Mouse (Mus musculus): Measurements from ENCODE around the gene Rad23a. TPM values are rescaled to one million over a fixed set of nuclear protein-coding genes. Genes with fewer than 3 reads are reported as not detected.

Gene Rad23a
- total RNA-seq, 2 experiments from 2014 or later, result 171 to 176 TPM

DNA sequence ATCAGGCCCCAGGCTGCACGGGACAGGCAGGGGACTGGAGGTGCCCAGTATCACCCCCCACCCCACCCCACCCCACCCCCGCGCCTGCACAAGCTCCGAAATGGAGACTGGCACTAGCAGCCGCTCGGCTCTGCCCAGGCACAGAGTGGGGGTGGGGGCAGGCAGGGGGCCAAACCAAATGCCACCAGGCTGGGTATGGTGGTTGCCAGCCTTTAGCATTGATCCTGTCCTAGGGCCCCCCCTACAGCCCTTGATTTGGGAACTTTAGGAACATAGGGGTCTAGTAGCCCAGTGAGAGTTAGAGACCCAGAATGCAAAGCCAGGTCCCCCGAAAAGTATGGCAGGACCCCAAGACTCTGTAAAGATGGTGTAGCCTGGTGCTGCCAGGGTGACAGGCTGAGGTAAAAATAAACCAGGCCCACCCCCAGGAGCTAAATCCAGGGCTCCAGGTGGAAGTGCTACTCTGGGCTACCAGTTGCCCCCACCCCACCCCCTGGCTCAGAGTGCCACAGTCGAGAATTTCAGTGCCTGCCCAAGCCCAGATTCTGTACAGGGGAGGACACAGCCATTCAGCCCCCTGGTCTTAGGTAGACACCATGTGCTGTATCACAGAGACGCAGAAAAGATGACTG lies 50.5 kb downstream of the Rad23a start:
- DNase-seq (ENCODE audit: low spot score), result peak; percentile 79

DNA sequence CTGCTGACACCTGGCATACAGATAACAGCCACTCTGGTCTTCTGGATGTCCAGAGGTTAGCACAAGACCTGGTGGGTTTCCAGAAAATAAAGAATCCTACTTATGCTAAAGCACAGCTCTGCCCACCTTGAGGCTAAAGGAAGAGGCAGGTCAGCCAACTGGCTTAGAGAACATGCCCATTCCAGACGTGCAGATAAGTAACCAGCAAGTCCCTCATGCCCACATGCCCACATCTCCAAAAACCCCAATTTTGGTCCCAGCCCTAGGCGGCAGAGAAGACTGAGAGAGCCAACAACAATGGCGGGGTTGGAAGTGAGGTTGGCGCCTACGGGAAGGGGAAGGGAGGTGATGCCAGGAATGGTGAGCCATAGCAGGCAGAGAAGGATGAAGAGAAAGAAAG lies 51.1 kb downstream of the Rad23a start:
- no peak for DNase-seq (ENCODE audit: low spot score)

DNA sequence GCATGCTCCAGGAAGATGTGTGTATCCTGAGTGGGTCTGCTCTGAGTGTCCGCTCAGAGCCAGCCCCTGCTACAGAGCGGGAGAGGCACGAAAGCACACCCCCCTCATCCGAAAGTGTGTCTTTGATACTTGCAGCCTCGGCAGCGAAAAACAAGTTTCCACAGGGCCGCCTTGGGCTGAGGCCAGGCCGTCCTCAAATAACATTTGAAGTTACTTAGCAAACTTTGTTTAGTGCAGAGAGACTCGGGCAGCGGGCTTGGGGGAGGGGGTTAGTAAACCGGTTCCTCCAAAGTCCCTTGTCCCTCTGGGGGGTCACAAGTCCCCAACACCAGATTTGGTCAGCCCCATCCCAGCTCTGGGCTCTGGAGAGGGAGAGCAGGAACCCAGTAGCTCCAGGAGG lies 51.6 kb downstream of the Rad23a start:
- peak; percentile 83 for DNase-seq (ENCODE audit: low spot score)

DNA sequence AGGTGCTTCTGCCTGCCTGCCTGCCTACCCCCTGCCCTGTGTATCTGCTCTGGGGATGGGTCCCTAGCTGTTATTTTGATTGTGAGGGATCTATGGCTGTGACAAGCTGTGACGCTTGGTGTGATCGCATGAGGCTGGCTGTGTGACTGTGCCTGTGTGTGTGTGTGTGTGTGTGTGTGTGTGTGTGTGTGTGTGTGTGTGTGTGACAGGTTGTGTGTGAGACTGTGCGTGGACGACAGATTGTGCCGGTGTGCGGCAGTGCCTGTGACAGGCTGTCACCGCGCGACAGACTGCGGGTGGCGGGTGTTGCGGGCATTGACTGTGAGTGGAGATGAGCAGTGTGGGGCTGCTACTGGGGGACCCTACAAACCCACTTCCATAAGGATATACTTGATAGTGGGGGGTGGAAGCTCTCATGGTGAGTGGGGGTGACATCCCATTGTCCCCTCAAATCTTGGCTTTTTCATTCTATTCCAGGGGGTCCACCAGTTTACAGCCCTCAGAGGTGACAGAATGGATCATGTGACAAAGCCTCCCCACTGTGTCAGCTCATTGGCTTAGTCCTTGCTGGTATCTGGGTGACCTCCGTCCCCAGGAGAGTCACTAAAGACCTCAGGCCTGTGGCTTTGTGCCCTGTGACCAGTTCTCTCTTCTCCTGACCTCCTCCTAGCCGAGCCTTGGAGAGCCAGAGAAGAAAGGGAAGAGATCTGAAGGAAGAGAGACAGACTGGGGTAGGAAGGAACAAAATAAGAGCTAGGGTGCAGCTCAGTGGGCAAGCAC lies 52.8 kb downstream of the Rad23a start:
- no peak for DNase-seq (ENCODE audit: low spot score)

DNA sequence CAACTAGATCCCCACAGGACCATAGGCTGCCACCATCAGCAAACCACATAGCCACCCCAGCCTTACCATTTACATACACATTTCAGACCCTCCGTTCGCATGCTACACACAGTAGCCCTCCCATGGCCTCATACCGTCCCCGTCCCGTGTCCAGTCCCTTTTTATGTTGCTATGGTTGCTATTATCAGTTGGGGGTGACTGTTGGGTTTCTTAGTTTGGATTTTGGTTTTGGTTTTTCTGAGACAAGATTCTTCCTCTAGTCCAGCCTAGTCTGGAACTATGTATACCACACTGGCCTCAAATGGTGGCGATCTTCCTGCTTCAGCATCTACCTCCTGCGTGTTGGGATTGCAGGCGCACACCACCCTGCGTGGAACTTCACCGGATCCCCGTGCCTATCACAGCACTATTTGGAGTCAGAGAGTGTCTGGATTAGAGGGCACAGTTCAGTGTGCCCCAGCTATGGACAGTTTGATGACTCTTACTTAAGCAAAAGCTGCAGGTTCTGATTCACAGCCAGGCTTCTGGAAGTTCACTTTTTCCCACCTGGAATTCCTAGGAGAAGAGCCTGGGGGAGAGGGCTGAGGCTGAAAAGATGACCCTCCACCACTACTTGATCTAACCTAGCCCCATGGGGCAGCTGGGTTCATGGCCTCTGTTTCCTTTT lies 53.5 kb downstream of the Rad23a start:
- no peak for DNase-seq (ENCODE audit: low spot score)

DNA sequence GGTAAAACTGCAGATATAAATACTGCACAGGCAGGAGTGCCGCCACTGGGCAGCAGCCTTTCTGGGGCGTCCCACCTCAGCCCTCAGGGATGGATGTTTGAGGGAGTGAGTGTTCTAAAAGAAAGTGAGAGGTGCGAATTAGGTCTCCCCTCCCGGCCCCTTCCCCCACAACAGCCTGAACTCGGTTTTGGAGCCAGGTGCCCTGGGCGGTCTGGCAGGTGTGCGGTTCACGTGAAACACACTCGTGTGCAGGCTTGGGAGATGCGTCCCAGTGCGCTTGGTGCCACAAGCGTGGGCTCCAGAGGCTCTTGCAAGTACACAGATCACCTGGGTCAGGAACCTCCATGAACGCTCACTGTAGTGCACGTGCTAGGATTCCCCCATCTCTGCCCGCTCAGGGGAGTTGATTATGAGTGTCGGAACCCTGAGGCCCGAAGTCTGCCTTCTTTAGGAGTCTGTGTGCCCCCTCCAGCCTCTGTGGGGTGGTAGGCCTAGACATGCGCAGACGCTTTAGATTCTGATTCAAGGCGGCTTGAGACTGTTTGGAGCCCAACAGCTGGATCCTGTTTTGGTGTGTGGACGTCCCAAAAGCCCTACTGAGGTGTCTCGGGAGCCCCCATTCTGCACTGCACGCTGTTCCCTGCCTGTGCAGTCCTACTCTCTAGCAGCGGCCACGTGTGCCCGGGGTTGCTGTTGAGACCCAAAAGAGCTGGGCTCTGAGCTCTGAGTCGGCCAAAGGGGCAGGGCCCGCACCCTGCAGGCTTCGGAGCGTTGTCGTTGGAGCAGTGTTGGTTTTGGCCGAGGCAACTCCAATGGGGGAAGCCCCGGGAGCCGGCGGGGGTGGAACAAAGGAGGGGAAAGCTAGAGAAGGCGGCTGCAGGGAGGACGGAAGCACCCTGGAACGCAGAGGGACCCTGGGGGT lies 54.4 kb downstream of the Rad23a start:
- no peak for DNase-seq (ENCODE audit: low spot score)

DNA sequence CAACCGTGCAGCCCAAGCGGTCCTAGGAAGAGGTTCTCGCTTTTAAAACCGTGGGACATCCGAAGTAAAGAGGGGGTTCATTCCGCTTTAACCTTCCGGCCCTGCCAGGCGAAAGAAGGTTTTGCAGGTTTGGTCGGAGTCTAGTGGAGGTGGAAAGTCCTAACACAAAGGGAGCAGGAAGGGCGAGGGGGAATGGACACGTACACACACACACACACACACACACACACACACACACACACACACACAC lies 55.0 kb downstream of the Rad23a start:
- DNase-seq (ENCODE audit: low spot score), result no peak

DNA sequence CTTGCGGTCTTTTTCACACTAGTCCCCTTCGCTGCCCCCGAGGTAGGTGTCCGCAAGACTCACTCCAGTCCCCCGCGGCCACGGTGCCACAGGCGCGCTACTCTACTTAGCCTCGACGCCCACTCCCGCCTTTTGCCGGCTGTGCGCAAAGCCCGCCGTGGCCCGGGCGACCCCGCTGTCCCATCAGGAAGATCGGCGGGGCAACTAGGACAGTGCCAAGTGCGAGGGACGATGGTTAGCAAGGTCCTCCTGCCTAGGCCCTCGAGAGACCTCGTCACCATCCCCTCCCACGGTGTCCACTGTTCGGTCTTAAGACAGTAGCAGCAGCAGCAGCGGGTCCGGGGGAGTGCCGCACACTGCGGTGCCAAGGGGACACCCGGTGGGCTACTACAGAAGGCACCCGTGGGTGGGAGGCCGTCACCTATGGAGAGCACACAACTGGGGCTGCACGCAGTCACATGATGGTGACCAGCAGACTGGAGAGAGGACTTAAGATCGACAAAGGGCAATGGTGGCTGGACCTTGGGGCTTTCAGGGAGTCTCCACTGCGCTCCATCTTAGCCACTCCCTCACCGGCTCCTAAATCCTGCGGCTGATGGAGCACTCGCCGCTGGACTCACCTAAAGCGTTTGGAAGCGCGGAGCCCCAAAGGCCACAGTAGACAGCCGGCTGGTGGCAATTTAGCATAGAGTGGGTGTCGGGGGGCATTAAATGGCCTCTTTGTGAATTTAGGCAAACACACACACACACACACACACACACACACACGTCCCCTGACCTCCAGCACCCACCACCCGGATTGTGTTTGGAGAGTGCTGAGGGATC lies 55.6 kb downstream of the Rad23a start:
- no peak for DNase-seq (ENCODE audit: low spot score)

Small RNA genes lying within 50 kb of the gene (microRNA-seq; reads per million reads assigned to microRNA genes)
- 1.0 reads per million for gene Mir7069

Other genes starting within 250 kb of the Rad23a start
- gene Ier2, start 177.8 kb downstream of the Rad23a start, total RNA-seq (2021), result 1 to 10 TPM; 4.7 to 8.3 TPM
- 10 to 100 TPM; 47.0 to 51.4 TPM for gene Trmt1, start 154.4 kb downstream of the Rad23a start, total RNA-seq (2021)
- 10 to 100 TPM; 19.3 to 22.8 TPM for gene Nacc1, start 152.8 kb downstream of the Rad23a start, total RNA-seq (2021)
- gene Lyl1, start 139.2 kb downstream of the Rad23a start, total RNA-seq (2021), result 1 to 10 TPM in 1 of 2 experiments, under 1 TPM in 1; 0.73 to 1.6 TPM
- under 1 TPM; 0.34 to 0.45 TPM for gene G430095P16Rik, start 117.7 kb downstream of the Rad23a start, total RNA-seq (2021)
- gene Nfix, start 40.3 kb downstream of the Rad23a start, total RNA-seq (2021), result 100 to 1,000 TPM; 481 to 528 TPM
- gene Dand5, start 17.8 kb downstream of the Rad23a start, total RNA-seq (2021), result 10 to 100 TPM; 12.8 to 12.9 TPM
- 10 to 100 TPM; 22.9 to 24.2 TPM for gene Gadd45gip1, start 9.1 kb downstream of the Rad23a start, total RNA-seq (2021)
- 100 to 1,000 TPM; 145 to 160 TPM for gene Calr, start 6.3 kb upstream of the Rad23a start, total RNA-seq (2021)
- gene Farsa, start 16.3 kb upstream of the Rad23a start, total RNA-seq (2021), result 10 to 100 TPM; 22.8 to 25.2 TPM
- 1 to 10 TPM; 1.3 to 1.4 TPM for gene Syce2, start 31.4 kb upstream of the Rad23a start, total RNA-seq (2021)
- gene Gcdh, start 53.3 kb upstream of the Rad23a start, total RNA-seq (2021), result 10 to 100 TPM; 33.7 to 38.2 TPM
- gene Klf1, start 61.3 kb upstream of the Rad23a start, total RNA-seq (2021), result not detected
- gene Dnase2a, start 67.9 kb upstream of the Rad23a start, total RNA-seq (2021), result 1 to 10 TPM; 6.1 to 6.8 TPM
- gene Mast1, start 96.7 kb upstream of the Rad23a start, total RNA-seq (2021), result under 1 TPM in 1 of 2 experiments, not detected in 1; 0.07 TPM
- gene Rtbdn, start 106.3 kb upstream of the Rad23a start, total RNA-seq (2021), result not detected
- gene Gm49661, start 128.8 kb upstream of the Rad23a start, total RNA-seq (2021), result not detected
- gene Prdx2, start 128.9 kb upstream of the Rad23a start, total RNA-seq (2021), result 100 to 1,000 TPM; 193 to 200 TPM
- gene Rnaseh2a, start 129.1 kb upstream of the Rad23a start, total RNA-seq (2021), result 10 to 100 TPM; 21.1 to 21.7 TPM
- gene Junb, start 138.1 kb upstream of the Rad23a start, total RNA-seq (2021), result 10 to 100 TPM in 1 of 2 experiments, 1 to 10 TPM in 1; 9.4 to 12.5 TPM
- 1 to 10 TPM; 2.1 to 2.7 TPM for gene Hook2, start 149.9 kb upstream of the Rad23a start, total RNA-seq (2021)
- not detected for gene Best2, start 173.9 kb upstream of the Rad23a start, total RNA-seq (2021)
- 10 to 100 TPM; 53.6 to 58.0 TPM for gene Asna1, start 184.6 kb upstream of the Rad23a start, total RNA-seq (2021)
- 10 to 100 TPM; 70.4 to 78.8 TPM for gene Trir, start 186.2 kb upstream of the Rad23a start, total RNA-seq (2021)
- gene Tnpo2, start 196.2 kb upstream of the Rad23a start, total RNA-seq (2021), result 10 to 100 TPM; 27.6 to 35.4 TPM
- gene Fbxw9, start 219.4 kb upstream of the Rad23a start, total RNA-seq (2021), result 1 to 10 TPM; 1.8 TPM
- gene Gm5741, start 227.3 kb upstream of the Rad23a start, total RNA-seq (2021), result not detected
- gene Dhps, start 231.1 kb upstream of the Rad23a start, total RNA-seq (2021), result 10 to 100 TPM; 31.6 to 35.1 TPM
- 10 to 100 TPM; 46.9 to 47.2 TPM for gene Wdr83os, start 240.1 kb upstream of the Rad23a start, total RNA-seq (2021)
- gene Wdr83, start 240.6 kb upstream of the Rad23a start, total RNA-seq (2021), result 10 to 100 TPM; 12.6 to 20.8 TPM
- 1 to 10 TPM; 7.9 to 9.4 TPM for gene Man2b1, start 242.6 kb upstream of the Rad23a start, total RNA-seq (2021)